Mouse (Mus musculus): Measurements from ENCODE around the gene Trappc1. TPM values are rescaled to one million over a fixed set of nuclear protein-coding genes. Genes with fewer than 3 reads are reported as not detected.

Gene Trappc1
- total RNA-seq, 2 experiments from 2014 or later: 58.8 to 60.1 TPM

DNA sequence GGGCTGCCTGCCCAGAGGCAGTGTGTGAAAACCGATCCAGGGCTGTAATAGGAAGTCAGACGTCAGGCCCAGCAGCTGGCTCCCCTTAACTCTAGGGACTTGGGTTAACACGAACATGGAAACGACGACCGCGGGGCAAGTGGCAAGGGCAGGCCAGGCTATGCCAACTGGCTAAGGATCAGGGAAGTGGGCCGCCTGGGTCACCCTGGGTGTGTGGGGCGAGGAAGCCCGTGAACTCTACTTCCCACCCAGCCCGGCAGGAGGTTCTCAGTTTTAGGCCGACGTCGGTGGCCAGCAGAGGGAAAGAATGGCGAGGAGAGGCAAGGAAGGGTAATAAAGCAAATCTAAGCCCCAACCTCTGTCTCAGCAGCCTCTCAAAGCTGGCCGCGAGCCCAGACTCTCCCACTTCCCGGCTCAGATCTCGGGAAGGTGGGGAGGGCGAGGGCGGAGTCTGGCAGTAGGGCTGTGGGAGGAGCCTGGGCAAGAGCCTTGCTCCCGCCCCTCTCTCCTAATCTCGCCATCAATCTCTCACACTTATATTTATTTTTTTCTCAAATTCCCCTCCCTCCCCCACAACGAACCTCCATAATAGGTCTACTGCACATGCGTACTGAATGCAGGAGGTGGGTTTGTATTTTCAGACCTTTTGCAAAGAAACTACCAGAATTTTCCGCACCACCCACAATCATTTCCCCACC, 42.5 kb downstream of the Trappc1 start:
- DNase-seq (ENCODE audit: extremely low spot score in 1 of 2, low spot score in 2 of 2): peak; percentile 94 to 95
- H3K4me3 ChIP-seq: peak overlapping the region; percentile 91
- peak overlapping the region; percentile 91 for H3K27ac ChIP-seq
- intact Hi-C loops (cut with DNase I): loop anchor here (1.0 to 2.0 kb wide), 2 partner anchors 26 to 44 kb away; partner anchors contain the start of genes Cntrob, Rnf227 and Trappc1
- TF ChIP-seq CTCF (IDR thresholded peaks at IDR 0.05): peak; percentile 16

- TF ChIP-seq CTCF (IDR thresholded peaks at IDR 0.05): no peak
- peak overlapping the region; percentile 91 for H3K4me3 ChIP-seq
- H3K27ac ChIP-seq: peak overlapping the region; percentile 91
- intact Hi-C loops (cut with DNase I): loop anchor here (1.0 to 2.0 kb wide), 2 partner anchors 27 to 44 kb away; partner anchors contain the start of genes Cntrob, Rnf227 and Trappc1
- DNase-seq (ENCODE audit: extremely low spot score in 1 of 2, low spot score in 2 of 2): peak in 1 of 2 experiments; percentile 20
Measured at GRCm38 (mm10) chr11:69366855-69367615, 43.3 kb downstream of the Trappc1 start.

DNA sequence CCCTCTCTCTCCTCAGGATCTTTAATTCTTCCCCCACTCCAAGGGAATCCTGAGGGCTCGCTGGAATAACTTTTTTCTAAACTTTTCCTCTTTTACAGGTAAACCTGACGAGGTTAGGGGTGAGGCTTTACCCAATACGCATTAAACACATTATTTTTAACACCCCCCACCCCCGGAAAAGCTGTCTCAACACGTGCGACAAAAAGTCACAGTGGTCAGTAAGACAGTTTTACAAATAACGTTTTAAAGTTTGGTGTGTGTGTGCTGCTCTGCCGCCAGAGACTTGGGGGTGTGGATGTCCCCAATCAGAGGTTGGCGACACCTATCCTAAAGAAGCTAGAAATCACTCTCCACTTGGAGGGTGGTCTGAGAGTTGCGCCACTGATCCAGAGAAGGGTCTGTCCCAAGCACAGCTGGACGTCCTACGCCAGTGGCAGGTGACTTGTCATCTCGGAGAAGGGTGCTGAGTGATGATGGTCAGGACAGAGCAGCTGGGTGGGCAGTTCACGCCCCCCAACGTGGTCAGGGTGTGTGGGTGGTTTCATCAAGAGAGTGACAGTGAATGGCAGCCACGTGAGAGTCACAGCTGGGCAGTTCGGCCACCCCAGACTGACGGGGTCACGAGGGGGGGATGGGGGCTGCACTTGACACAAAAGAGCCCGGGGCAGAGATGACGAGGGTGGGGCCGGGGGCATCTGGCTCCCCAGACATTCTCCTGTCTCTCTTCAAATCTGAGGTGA, 44.0 kb downstream of the Trappc1 start:
- intact Hi-C loops (cut with DNase I): loop anchor here (2.0 kb wide), 1 partner anchor 45 kb away; the partner anchor contains the start of genes Cntrob and Trappc1
- DNase-seq (ENCODE audit: extremely low spot score in 1 of 2, low spot score in 2 of 2): no peak
- TF ChIP-seq CTCF (IDR thresholded peaks at IDR 0.05): no peak
- peak overlapping the region; percentile 91 for H3K4me3 ChIP-seq
- peak overlapping the region; percentile 91 for H3K27ac ChIP-seq

- H3K27ac ChIP-seq: peak overlapping the region; percentile 91
- H3K4me3 ChIP-seq: peak overlapping the region; percentile 91
- TF ChIP-seq CTCF (IDR thresholded peaks at IDR 0.05): no peak
- DNase-seq (ENCODE audit: extremely low spot score in 1 of 2, low spot score in 2 of 2): peak; percentile 37 to 47
- intact Hi-C loops (cut with DNase I): no loop called here
Measured at GRCm38 (mm10) chr11:69368356-69369214, 44.8 kb downstream of the Trappc1 start.

DNA sequence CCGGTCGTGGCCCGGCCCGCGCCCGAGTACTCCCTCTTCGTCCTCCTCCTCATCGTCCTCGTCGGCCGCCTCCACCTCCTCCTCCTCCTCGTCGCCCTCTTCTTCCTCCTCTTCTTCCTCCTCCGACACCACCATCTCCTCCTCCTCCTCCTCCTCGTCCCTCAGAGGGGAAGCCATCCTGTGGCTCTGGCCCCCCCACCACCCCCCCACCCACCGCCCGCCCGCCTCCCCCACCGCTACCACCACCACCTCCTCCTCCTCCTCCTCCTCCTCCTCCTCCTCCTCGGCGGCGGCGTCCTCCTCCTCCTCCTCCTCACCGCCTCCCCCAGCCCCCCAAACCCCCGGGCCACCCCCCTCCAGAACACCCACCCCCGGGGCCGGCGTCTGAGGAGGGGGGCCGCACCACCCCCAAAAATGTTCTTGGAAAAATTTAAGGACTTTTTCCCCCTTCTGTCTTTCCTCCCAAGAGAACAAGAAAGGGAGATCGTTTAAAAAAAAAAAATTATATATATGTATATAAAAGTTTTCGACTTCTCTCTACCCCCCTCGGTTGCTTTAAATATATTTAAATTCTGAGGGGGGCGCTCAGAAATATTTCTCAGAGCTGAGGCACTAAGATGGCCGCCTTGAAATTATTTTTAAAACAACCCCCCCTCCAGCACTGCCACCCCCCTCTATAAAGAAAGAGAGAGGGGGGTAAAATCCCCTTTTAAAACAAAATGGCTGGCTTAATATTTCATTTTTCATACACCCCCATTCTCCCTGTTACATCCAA, 45.6 kb downstream of the Trappc1 start, which contains the start of gene Chd3:
Gene Chd3, minus strand, starts transcription at position 192 of the 775 bp plus-strand sequence.
- no peak for TF ChIP-seq CTCF (IDR thresholded peaks at IDR 0.05)
- Histone ChIP-seq H3K27ac (peak within 1 kb of the TSS; percentile 91), H3K4me3 (peak within 1 kb of the TSS; percentile 91)
- DNase-seq (ENCODE audit: extremely low spot score in 1 of 2, low spot score in 2 of 2): no peak
- intact Hi-C loops (cut with DNase I): no loop called here

DNA sequence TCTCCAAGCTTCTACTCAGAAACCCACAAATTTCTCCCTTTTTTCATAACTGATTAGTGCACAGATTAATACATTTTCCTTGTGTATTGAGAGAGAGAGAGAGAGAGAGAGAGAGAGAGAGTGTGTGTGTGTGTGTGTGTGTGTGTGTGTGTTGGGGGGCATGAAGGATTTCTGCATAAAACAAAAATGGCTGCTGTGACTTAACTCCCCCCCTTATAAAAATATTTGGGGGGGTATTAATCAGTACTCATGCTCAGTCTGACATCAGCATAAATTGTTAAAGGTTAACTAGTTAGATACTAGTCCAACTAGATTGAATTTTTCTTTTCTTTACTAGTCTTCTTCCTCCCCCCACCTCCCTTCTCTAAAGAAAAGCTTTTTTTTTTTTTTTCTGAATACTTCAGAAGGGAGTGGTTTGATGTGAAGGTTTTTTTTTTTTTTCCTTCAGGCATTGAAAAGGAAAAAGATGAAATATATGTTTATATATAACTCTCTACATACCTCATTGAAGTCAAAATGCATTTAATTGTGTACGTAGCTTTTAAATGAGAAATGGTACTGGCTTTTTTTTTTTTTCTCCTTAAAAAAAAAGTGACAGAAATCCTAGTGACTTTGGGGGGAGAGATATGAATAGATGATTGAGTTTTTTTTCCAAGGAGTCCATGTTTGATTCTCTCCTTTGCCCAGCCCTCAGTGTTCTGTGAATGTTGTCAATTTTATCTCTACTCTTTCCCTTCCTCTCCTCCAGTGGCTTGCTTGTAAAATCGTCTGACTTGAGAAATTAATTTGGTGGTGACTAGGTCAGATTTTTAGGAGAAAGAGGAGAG, 46.4 kb downstream of the Trappc1 start:
- TF ChIP-seq CTCF (IDR thresholded peaks at IDR 0.05): no peak
- Histone ChIP-seq H3K4me3 (peak overlapping the region; percentile 39; the same call in 1 of the 2 replicates), H3K27ac (peak overlapping the region; percentile 91)
- no peak for DNase-seq (ENCODE audit: extremely low spot score in 1 of 2, low spot score in 2 of 2)
- intact Hi-C loops (cut with DNase I): no loop called here

GRCm38 (mm10) chr11:69370817-69371215, 47.0 kb downstream of the Trappc1 start:
- TF ChIP-seq CTCF (IDR thresholded peaks at IDR 0.05): no peak
- DNase-seq (ENCODE audit: extremely low spot score in 1 of 2, low spot score in 2 of 2): no peak
- Histone ChIP-seq H3K27ac (peak overlapping the region; percentile 25; the same call in 1 of the 2 replicates), H3K4me3 (no peak overlapping the region)
- intact Hi-C loops (cut with DNase I): no loop called here

DNA sequence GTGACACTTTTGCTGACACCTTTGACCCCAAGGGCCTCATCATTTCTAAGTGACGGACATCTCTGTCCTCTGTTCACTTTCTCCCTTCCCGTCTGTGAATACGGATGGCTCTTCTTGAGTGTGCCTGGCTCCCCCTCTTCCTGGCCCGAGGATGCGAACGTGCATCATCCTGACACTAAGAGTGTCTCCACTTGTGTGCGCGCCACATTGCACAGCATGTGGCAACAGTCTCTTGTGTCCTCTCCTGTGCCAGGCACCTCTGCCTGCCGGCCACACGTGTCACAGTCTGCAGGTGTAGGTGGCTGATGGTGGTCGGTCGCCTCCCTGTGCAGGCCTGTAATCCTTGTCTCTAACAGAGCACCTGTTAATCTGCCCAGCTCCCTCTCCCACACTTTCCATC, 47.8 kb downstream of the Trappc1 start:
- peak in 1 of 2 experiments; percentile 24 for DNase-seq (ENCODE audit: extremely low spot score in 1 of 2, low spot score in 2 of 2)

GRCm38 (mm10) chr11:69372056-69372779, 48.4 kb downstream of the Trappc1 start:
- no peak for TF ChIP-seq CTCF (IDR thresholded peaks at IDR 0.05)
- peak; percentile 44 to 62 for DNase-seq (ENCODE audit: extremely low spot score in 1 of 2, low spot score in 2 of 2)
- Histone ChIP-seq H3K27ac (peak overlapping the region; percentile 48), H3K4me3 (no peak overlapping the region)
- intact Hi-C loops (cut with DNase I): no loop called here

More for the DNA sequence above, 47.8 kb downstream of the Trappc1 start:
- TF ChIP-seq CTCF (IDR thresholded peaks at IDR 0.05): no peak
- Histone ChIP-seq H3K27ac (peak overlapping the region; percentile 25), H3K4me3 (no peak overlapping the region)
- intact Hi-C loops (cut with DNase I): no loop called here

Measured in left cerebral cortex, adult 2 months (tissue).